Mouse (Mus musculus) cortical plate, adult 2 months (tissue): ENCODE measurements around the gene Ror1.

ENCODE experiments used
- CTCF ChIP-seq: fragments of 200-500 bp; IDR thresholded peaks from 2 replicates; pipeline ENCODE4 v1.5.1; 2011; ENCODE audit warnings: mild to moderate bottlenecking, control low read depth, low read length; ENCODE audit not compliant: insufficient read depth; ENCODE audit errors: extremely low read depth
- POLR2A ChIP-seq: fragments of 200-500 bp; IDR thresholded peaks from 2 replicates; pipeline ENCODE4 v1.6.1; 2011; ENCODE audit warnings: mild to moderate bottlenecking, low read length, control low read depth; ENCODE audit not compliant: insufficient read depth; ENCODE audit errors: extremely low read depth

GRCm38 (mm10) chr4:100144744-100145143 lies 49.2 kb downstream of the Ror1 start:
- TF ChIP-seq CTCF (no peak), POLR2A (no peak)
